Mouse (Mus musculus): ENCODE measurements around the gene Gab2.

The Gab2 gene

DNA sequence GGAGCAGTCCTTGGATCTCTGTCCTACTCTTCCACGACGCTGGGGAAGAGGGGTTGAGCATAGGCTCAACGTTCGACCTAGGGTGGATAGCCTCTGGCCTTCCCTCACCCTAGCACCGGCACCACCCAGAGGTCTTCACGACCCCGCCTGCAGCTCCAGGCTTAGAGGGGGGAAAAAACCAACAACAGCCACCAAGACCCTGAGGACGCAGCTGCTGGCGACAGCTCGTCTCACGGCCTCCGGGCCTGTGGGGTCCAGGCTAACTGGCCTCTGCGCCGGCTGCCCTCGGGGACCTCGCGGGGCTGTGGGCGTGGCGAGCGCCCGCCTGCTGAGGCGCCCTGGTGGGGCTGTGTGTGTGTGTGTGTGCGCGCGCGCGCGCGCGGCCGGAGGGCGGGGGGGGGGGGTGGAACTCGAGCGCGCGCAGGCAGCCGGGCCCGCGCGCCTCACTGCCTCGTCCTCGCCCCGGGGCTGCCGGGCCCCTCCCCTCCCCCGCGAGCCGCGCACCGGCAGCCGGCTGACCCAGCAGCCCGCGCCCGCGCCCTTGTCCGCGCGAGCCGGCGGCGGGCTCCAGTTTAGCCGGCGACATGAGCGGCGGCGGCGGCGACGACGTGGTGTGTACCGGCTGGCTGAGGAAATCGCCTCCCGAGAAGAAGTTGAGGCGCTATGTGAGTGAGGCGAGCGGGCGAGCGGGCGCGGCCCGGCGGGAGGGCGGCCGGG, at the start of gene Gab2:
TSS of gene Gab2 (plus strand) at position 345 of the 717 bp plus-strand sequence.
- DNase-seq (ENCODE audit: low read depth, low spot score) = peak; percentile 39

DNA sequence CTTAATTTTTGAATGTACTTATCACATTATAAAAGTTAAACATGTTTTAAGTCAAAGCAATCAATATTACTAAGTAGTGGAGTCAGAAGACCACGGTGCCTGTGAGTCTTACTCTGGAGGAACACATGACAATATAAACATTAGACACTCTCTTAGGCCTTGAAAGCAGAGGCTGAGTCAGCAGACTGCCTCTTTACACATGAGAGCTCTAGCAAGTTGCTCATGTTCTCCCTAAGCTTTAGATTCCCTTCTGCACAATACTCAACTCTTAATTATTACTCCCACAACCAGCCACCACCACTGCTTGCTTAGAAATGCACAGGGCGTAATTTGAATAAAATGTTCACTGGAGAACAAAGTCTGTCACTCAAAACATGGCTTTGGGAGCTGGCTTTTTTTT, 49.0 kb upstream of the Gab2 start:
- DNase-seq (ENCODE audit: low read depth, low spot score) = no peak

DNA sequence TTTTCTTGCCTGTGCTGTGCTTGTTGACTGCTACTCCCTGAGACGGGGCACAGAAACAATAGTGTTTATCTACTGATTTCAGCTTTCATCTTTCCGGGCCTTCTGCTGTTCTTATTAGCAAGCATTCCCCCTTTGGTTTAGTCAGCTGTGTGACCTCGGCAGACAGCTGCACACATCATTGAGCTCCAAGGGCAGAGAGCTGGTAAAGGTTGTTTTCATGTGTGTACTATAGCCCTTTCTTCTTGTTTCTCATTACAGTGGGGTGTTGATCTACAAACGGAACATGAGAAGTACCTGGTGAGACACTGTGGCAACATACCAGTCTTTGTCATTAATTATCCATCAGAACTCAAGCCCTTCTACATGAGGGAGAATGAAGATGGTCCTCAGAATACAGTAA, 41.7 kb upstream of the Gab2 start:
- DNase-seq (ENCODE audit: low read depth, low spot score) = no peak

DNA sequence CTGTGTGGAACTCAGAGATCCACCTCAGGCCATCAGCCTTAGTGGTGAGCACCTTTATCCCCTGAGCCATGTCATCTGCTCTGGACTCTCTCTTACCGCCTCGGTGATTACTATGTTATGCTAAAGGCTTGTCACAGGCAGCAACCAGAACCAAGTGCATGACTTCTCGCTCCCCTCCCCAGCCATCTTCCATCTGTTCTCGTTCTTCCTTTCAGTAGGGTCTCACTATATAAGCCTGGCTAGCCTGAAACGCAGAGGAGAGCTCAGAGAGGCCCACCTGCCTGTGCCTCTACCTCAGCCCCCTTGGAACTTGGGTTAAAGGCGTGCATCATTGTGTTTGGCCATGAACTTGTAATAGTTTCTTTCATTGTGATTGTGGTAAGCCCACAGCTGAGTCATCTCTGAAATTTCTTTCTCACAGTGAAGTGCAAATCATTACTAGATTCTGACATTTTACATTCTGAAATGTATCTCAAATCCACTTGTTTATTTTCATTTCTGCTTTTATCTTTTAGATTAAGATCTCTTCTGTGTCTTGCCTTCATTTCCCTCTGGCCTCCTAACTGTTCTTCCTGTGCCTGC, 39.4 kb upstream of the Gab2 start:
- no peak for DNase-seq (ENCODE audit: low read depth, low spot score)

DNA sequence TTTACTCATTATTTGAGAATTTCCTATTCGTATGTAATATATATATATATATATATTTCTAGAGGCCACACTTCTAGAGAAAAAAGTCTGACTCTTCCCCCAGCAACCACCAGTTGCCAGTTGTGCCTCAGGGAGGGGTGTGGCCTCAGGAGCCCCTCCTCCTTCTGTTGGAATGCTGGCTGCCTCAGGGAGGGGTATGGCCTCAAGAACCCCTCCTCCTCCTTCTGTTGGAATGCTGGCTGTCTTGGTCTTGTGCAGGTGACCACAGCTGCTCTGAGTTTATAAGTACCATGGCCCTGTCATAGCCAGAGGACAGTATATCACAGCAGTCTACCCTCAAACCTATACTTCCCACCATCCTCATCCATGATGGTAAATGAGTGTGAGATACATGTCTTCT, 38.4 kb upstream of the Gab2 start:
- peak; percentile 72 for DNase-seq (ENCODE audit: low read depth, low spot score)

DNA sequence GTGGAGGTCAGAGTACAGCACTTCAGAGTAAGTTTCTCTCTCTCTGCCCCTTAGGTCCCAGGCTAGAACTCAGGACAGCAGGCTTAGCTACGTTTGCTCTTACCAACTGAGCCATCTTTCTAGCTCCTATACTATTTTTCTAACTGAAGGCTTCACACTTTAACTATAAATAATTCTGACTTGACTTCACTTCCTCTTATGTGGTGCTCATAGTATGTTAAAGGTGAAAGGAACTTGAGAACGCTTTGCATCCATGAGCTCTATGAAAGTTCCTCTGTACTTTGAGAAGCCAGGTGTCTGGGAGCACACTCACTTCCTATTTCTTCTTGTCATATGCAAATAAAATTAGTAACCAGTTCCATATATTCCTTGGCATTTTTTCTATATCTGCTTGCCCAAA, 20.4 kb upstream of the Gab2 start:
- DNase-seq (ENCODE audit: low read depth, low spot score) = no peak

DNA sequence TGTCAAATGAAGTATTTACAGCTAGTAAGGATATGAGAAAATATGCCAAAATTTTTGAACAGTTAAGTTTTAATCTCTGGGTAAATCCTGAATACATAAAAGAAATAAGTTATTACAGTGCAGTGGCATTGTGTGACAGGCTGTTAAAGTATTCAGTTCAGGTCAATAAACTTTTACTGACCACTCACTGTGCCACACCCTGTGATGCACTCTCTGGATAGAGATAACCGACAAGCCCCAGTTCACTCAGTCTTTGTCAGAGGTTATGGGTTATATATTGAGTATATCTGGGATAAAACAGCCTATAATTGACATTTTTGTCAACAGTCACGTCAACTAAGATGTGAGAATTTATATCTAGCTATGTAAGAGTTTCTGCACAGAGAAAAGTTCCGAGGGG, 9.9 kb upstream of the Gab2 start:
- no peak for DNase-seq (ENCODE audit: low read depth, low spot score)

DNA sequence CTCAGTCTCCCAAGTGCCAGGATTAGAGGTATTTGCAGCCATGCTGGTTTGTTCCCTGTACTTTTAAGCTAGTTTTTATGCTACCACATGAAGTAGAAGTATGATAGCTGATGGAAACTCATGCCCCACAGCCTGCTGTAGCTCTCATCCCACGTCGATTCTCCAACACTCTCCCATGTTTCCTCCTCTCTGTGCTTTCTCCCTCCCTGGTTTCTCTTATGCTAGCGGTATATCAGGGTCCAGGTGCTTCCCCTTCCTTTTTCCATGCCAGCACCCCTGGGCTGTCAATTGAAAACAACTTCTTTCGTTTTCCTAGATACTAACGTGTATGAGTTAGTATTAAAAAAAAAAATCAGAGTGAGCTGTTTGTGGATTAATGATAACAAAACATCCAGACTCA, 9.3 kb upstream of the Gab2 start:
- DNase-seq (ENCODE audit: low read depth, low spot score) = no peak

DNA sequence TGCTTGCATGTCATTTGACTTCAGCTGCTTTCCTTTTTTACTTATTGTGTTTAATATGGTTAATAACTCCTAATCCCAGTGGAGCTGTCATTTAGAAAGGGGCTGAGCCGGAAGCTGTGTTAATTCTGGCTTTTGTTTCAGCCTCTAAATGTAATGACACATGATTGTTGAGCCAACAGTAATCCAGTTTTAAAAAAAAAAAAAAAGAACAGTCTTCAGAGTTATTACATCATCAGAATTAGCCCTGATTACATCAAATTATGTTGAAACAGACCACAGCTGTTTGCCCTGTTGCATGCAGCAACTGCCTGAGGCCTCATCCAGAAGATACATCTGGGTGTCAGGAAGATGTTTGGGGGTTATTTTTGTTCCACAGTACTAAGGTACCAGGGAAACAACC, 6.4 kb upstream of the Gab2 start:
- DNase-seq (ENCODE audit: low read depth, low spot score) = no peak

DNA sequence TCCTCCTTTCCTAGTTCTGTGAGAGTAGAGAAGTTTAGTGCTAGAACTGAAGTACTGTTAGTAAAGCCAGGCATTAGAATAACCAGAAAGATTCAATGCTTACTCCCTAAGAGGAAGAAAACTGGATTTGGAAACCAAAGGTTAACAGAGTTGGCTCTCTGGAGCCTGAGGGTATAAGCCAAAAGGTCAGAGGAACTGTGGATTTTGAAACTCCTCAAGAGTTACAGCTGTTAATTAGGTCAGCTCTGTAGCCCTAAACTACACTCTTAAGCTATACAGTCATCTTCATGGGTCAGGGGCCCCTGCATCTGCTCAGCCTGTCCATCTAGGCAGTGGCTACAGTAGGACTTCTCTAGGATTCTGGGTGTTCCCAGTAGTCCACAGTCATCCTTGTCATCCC, 4.4 kb upstream of the Gab2 start:
- no peak for DNase-seq (ENCODE audit: low read depth, low spot score)

DNA sequence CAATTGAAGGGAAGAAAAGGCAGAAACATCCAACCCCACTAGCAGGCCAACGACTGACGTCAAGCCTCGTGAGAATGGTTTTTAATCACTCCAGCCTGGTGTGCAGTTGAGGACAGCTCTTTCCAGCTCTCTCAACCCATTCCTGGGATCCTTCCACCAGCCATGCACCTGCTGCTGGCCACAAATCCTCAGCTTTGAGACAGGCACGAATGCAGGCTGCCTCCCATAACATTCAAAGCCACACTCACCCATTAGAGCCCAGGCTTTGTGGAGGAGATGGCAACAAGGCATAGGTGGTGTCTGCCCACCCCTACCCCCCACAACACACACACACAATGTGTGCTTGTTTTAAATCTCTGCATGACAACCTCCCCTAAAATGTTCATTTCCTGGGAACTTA, 2.7 kb upstream of the Gab2 start:
- no peak for DNase-seq (ENCODE audit: low read depth, low spot score)

DNA sequence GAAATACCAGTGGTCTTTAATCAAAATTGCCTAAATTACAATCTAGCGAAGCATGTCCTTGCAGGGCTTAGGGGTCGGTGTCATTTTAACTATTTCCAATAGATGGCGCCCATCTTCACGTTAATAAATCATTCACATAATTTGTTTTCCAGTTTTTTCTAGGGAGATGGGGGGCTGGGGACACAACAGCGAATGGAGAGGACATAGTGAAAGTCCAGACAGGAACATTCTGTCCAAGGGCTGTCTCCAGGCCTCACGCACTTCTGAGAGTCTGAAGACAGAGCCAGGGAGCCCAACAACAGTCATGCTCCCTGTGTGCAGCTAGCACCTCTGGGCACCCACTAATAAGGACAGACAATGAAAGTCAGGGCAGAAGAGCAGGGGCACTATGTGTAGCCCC, 2.2 kb upstream of the Gab2 start:
- DNase-seq (ENCODE audit: low read depth, low spot score) = peak; percentile 32

DNA sequence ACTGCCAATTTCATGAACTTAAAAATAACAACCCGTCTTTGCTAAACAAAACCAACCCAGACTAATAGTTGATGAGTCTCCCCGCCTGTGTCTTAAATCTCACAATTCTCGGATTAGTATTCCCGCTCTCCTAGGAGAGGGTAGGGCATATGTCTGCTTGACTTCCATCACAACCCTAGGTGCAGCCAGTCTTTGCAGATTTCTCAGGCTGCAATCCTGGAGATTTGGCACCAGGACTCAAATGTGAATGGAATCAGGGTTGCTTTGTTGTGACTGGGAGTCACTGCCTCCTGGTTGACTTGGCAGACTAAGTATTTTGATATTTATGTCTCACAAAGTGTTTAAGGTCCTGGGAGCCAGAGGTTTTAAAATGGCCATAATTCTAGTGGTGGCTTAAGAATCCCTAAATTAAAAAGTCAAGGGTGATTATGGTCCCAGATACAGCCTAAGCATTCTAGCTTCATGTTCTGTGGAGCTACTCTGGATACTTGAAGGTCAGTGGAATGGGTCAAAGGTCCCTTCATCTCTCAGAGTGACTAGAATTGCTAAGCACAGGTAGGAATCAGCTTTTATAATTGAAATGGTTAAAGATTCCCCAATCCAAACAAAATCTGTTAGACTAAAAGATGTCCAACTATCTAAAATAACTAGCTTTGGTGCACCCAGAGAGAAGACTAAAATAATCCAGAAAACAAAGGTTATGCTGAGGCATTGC, 1.6 kb upstream of the Gab2 start:
- DNase-seq (ENCODE audit: low read depth, low spot score) = no peak

DNA sequence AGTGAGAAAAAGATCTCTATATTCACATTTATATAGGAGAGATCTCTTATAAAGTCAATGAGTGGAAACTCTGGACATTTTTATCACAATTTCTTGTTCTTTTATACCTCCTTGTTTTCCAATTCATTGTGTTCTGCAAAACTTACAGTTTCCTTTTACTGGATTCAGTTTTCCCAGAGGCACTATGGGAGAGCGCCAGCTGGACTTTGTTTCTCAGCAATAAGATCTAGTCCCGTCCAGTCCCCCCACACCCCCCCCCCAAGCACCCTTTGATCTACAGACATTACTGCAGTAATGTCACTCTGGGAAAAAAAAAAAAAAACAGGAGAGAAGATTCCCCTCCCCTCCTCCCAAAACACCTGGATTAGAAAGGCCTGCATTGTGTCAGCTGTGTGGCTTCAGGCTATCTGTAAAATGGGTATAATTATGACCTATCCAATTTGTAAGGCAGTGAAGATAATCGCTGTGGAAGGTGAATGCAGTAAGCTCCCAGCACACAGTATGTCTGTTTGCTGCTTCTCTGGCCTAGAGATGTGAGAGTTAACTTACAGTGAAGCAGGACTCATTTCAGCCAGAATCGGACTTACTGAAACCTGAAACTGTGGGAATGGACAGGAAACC, 655 bp upstream of the Gab2 start:
- no peak for DNase-seq (ENCODE audit: low read depth, low spot score)

DNA sequence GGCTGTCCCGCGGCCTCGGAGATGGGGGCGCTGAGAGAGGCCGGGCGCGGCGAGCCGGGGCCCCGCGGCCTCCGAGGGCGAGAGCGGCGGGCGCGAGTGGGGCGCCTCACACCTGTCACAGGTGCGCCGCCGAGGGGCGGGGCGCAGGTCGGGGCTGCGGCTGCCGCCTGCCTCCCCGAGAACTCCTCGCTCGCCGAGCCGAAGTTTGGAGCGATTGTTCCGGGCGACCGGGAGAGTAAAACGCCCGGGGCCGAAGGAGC, 503 bp downstream of the Gab2 start:
- no peak for DNase-seq (ENCODE audit: low read depth, low spot score)

DNA sequence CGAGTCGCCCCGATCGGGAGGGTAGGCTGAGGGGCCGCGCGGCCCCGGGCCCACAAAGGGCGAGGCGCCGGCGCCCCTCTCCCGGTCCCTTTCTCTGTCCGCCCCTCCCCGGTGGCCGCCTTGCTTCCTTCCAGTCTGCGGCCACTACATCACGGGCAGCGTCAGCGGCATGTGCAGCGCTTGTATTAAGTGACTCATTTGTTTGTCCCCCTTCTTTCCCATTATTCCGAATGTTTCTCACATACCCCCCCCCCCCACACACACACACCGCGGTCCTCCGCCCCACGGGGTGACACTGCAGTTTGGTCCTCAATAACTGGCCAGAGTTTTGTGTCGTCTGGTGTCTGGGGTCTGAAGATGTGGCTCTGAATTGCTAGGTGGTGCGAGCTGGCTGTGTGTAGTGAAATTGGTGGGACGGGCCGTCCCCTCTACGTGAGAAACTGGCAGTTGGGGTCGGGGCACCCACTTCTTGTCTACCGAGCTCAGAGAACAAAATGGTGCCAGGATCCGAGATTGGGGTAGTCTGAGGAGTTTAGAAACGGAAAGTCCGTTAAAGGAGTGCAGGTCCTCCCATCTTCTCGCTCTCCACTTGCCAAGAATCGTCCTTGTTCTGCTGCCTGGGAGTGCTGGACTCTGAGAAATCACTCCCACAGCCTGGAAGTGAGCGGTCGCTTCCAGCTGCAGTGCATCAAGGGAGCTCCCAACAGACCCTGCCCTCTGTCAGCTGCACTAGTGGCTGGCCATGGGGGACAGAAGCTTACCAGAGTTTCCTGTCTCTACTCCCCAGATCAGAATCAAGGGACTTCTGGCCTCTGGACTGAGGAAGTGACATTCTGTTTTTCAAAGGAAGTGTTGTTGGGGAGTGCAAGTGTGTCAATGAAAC, 1.1 kb downstream of the Gab2 start:
- DNase-seq (ENCODE audit: low read depth, low spot score) = peak; percentile 22

DNA sequence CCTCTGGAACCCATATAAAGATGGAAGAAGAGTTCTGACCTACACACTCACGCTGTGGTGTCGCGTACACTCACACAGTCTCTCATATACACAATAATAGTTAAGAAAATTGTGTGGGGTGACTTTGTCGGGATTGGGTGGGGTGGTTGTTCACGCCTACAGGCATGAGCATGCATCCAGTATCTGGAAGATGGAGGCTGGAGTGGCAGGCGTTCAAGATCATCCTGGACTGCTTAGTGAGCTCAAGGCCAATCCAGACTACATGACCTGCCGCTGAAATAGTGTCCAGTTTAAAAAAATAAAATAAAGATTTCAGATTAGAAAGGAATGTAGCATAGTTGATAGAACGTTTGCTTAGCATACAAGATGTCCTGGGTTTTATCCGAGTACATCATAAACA, 2.2 kb downstream of the Gab2 start:
- DNase-seq (ENCODE audit: low read depth, low spot score) = no peak

DNA sequence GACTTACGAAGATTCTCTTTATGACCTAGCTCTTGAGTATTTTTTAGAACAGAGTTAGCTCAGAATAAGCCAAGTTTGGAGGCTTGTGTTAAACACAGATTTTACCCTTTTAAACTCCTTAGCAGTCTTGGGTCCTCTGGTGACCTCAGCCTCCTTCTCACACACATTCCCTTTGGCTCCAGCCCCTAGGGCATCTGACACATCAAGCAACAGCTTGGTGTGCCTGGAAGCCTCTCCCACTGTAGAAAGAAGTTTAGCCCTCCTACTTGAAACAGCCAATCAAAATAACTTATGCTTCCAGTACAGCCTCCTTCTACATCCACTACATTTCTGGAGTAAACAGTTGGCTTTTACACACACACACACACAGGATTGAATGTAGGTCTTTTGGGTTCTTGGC, 2.8 kb downstream of the Gab2 start:
- DNase-seq (ENCODE audit: low read depth, low spot score) = no peak

DNA sequence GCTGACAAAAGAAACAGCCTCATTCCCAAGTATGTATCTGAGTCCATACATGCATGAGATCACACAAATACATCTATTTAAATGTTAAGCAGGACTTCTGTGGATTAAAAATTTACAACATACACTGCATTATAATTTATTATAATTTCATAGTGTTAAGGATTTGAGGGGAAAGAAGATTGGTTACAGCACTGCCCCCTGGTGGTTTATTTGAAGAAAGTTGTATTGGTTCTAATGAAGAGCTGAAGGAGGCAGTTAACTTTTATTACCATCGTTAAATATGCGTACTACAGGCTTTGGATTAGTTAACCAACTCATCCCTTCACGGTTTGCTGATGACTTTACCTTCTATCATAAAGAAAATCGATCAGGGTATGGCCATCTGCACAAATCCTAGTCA, 3.9 kb downstream of the Gab2 start:
- peak; percentile 43 for DNase-seq (ENCODE audit: low read depth, low spot score)

DNA sequence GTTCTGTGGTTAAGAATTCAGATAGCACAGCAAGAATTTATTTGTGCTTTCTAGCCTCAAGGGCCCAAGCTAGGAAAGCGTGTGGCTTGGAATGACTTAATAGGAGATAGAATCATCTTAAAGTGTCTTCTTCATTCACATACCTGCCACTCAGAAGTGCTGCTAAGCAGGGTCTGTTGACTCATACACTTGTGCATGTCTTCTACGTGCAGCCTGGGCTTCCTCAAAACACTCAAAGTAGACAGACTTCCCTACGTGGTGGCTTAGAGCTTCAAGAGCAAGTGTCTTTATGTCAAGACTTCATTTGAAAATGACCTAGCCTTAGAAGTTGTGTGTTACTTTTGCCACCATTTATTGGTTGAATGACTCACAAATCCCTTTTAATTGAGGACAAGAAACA, 12.9 kb downstream of the Gab2 start:
- DNase-seq (ENCODE audit: low read depth, low spot score) = no peak

DNA sequence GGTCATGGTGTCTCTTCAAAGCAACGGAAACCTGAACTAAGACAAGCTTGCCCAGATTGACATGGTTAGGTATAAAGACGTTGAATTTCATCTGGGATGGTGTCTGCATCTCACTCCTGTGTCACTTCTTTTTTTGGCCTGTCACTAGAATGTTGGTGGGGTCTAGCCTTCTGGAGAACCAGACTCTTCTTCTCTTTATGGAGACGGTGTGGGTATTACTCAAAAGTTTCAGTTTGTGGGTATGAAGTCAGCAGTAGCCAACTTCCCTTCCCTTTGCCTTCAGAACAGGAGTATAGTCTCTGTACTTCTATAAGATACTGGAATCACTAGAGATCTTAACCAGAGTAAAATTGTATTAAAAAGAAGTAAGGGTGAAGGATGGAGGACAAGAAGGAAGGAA, 26.7 kb downstream of the Gab2 start:
- no peak for DNase-seq (ENCODE audit: low read depth, low spot score)

DNA sequence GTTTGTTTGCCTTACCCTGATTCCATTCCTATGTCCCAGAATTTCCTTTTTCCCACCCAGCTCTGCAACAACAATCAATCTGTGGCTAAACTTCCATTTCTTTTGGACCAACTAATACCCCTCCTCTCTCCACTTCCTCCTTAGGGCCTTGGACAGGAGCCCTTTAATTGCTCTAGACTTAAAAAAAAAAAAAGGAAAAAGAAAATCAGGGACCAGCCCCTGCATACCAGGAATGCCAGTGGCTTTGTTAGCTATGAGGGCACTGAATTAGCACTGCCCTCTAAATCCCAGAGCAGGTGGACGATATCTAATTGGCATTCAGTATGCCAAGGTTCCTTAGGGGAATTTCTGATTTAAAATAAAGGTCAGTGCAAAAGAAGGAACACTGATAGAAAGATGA, 47.6 kb downstream of the Gab2 start:
- no peak for DNase-seq (ENCODE audit: low read depth, low spot score)
